Mouse (Mus musculus): Measurements from ENCODE around the gene 1700008O03Rik. TPM values are rescaled to one million over a fixed set of nuclear protein-coding genes. Genes with fewer than 3 reads are reported as not detected.

Gene 1700008O03Rik
- polyA plus RNA-seq, 1 experiment, result 0.75 TPM

DNA sequence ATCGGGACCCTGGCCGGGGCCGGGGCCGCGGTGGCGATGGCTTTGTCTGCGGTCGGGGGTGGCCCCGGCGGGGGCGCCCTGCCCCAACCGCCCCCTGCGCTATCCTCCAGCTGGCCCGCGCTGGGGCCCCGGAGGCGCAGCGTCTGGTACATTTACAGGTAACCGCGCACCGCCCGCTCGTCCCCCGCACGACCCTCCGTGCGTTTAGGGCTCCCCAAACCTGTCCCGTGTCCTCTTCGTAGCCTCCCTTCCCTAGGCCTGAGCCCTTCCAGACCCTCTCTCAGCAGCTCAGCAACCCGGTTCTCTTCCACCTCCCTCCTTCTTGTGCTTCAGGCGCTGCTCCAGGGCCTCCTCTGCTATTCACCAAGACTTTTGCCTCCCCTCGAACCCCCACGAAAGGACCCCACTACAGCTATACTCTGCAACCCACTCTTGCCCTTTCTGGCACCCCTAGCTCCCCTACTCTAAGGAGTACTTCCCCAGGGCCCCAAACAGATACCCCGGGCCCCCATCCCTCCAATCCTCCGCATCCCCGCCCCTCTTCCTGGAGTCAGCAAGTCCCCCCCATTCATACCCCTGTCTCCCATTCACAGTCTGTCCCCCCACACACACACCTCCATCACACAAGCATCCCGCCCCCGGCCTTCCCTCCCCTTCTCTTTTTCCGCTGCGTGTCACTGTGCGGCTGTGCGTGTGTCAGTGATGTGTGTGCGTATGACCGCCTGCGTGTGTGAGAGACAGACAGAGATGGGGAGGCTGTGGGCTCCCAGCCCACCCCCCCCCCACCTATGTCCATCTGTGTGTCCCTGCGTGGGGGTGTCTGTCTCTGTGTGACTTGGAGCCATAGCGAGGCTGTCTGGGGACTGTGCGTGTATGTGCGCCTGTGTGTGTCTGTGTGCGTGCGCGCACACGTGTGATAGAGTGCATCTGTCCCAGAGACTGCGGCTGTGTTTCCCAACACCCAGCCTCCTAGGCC lies 49.3 kb downstream of the 1700008O03Rik start:
- WGBS, result 2% methylated on average over 47 of the region's 54 CpGs
- TF ChIP-seq POLR2A (IDR thresholded peaks at IDR 0.05; ENCODE audit: low read depth, low read length), result no peak
- TF ChIP-seq CTCF (conservative IDR thresholded peaks at IDR 0.05; ENCODE audit: insufficient read depth, insufficient read length, low read depth, low read length), result no peak
- Histone ChIP-seq H3K27me3 (replicated peaks; ENCODE audit: control insufficient read depth, insufficient read depth, low read length) (no peaks in the 10 kb centered on the region), H3K36me3 (ENCODE audit: control insufficient read depth, insufficient read depth, low read length) (no peaks in the 10 kb centered on the region), H3K4me3 (ENCODE audit: insufficient read depth, low read depth, low read length) (no peak overlapping the region), H3K27ac (ENCODE audit: insufficient read depth, low read depth, low read length) (no peak overlapping the region), H3K4me1 (ENCODE audit: control insufficient read depth, insufficient read depth, low read length) (no peaks in the 10 kb centered on the region)
- DNase-seq, result no peak

DNA sequence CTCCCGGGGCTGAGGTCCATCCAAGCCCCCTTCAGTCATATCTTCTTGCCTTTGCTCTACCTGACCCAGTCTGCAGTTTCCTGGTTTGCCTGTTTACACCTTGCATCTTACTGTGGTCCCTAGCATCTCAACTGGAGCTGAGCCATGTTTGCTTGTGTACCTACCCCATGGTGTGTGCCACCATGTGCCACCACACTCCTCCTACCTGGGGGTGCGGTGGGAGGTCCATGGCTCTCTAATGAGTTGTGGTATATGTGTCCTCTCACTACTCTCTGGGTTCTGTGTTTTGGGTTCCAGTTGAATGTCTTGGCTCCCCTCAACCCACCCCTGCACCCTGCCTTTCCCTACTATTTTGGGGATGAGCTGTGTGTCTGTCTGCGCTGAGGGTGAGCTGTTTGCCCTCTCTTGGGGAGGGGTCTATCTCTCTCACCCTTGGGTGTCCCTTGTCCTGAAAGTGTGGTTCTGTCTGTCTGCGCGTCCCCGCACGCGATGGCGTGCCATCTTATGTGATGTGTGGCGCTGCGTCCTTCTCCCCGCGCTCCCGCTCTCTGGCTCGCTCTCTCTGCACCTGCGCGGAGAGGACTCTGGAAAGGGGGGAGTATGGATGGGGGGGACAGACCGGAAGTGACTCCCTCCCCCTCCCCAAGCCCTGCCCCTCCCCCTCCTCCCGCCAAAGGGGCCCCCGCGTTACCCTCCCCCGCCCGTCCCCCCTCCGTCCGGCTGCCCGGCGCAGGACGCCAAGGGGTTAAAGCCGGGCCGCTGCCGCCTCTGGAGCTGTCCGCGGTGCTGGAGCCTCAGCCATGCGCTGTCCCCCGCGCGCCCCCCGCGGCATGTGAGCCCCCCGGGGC lies 50.4 kb downstream of the 1700008O03Rik start:
- TF ChIP-seq CTCF (conservative IDR thresholded peaks at IDR 0.05; ENCODE audit: insufficient read depth, insufficient read length, low read depth, low read length), result no peak
- TF ChIP-seq POLR2A (IDR thresholded peaks at IDR 0.05; ENCODE audit: low read depth, low read length), result no peak
- Histone ChIP-seq H3K4me1 (ENCODE audit: control insufficient read depth, insufficient read depth, low read length) (no peaks in the 10 kb centered on the region), H3K4me3 (ENCODE audit: insufficient read depth, low read depth, low read length) (no peak overlapping the region), H3K36me3 (ENCODE audit: control insufficient read depth, insufficient read depth, low read length) (no peaks in the 10 kb centered on the region), H3K27ac (ENCODE audit: insufficient read depth, low read depth, low read length) (no peak overlapping the region), H3K27me3 (replicated peaks; ENCODE audit: control insufficient read depth, insufficient read depth, low read length) (no peaks in the 10 kb centered on the region)
- DNase-seq, result no peak
- WGBS, result 10% methylated on average over 26 of the region's 40 CpGs

DNA sequence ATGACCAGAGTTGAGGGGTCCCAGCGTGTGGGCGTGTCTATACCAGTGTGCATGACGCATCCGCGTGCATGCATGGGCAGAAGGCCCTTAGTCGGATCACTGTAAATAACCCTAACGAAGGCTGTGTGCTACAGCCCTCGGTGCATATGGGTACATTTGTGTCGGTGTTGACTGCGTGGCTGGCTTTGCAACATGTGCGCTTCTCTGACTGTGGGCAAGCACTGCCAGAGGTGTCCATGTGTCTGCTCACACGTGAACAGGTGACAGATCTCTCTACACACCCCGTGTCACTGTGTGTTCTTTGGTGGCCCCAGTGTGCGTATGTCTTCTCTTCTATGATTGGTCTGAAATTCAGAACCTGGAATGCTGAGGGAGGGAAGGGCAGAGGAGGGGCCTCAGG lies 51.5 kb downstream of the 1700008O03Rik start:
- H3K4me1 ChIP-seq (ENCODE audit: control insufficient read depth, insufficient read depth, low read length), result no peaks in the 10 kb centered on the region
- 71% methylated on average over 14 of the region's 14 CpGs for WGBS
- no peak overlapping the region for H3K27ac ChIP-seq (ENCODE audit: insufficient read depth, low read depth, low read length)
- H3K27me3 ChIP-seq (replicated peaks; ENCODE audit: control insufficient read depth, insufficient read depth, low read length), result no peaks in the 10 kb centered on the region
- no peak for DNase-seq
- H3K4me3 ChIP-seq (ENCODE audit: insufficient read depth, low read depth, low read length), result no peak overlapping the region
- TF ChIP-seq POLR2A (IDR thresholded peaks at IDR 0.05; ENCODE audit: low read depth, low read length), result no peak
- no peak for TF ChIP-seq CTCF (conservative IDR thresholded peaks at IDR 0.05; ENCODE audit: insufficient read depth, insufficient read length, low read depth, low read length)
- no peaks in the 10 kb centered on the region for H3K36me3 ChIP-seq (ENCODE audit: control insufficient read depth, insufficient read depth, low read length)

DNA sequence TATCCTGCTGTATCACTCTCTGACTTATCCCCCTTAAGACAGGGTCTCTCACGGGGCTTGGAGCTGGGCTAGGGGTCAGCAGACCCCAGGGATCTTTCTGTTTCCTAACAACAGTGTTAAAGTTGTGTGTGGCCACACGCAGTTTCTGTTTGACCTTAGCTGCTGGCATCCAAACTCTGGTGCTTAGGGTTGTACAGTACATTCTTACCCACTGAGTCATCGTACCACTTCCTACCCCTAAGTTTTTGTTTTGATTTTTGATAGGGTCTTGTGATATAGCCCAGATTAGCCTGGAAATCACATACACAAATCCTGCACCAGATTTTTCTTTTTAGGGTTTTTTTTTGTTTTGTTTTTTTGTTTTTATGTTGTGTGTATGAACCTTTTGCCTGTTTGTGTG lies 53.3 kb downstream of the 1700008O03Rik start:
- H3K4me1 ChIP-seq (ENCODE audit: control insufficient read depth, insufficient read depth, low read length), result no peaks in the 10 kb centered on the region
- no peaks in the 10 kb centered on the region for H3K27me3 ChIP-seq (replicated peaks; ENCODE audit: control insufficient read depth, insufficient read depth, low read length)
- H3K4me3 ChIP-seq (ENCODE audit: insufficient read depth, low read depth, low read length), result no peak overlapping the region
- no peaks in the 10 kb centered on the region for H3K36me3 ChIP-seq (ENCODE audit: control insufficient read depth, insufficient read depth, low read length)
- 55% methylated on average over 3 of the region's 3 CpGs for WGBS
- no peak for DNase-seq
- no peak overlapping the region for H3K27ac ChIP-seq (ENCODE audit: insufficient read depth, low read depth, low read length)
- no peak for TF ChIP-seq CTCF (conservative IDR thresholded peaks at IDR 0.05; ENCODE audit: insufficient read depth, insufficient read length, low read depth, low read length)
- no peak for TF ChIP-seq POLR2A (IDR thresholded peaks at IDR 0.05; ENCODE audit: low read depth, low read length)

- Histone ChIP-seq H3K4me1 (ENCODE audit: control insufficient read depth, insufficient read depth, low read length) (no peaks in the 10 kb centered on the region), H3K4me3 (ENCODE audit: insufficient read depth, low read depth, low read length) (no peak overlapping the region), H3K36me3 (ENCODE audit: control insufficient read depth, insufficient read depth, low read length) (no peaks in the 10 kb centered on the region), H3K27me3 (replicated peaks; ENCODE audit: control insufficient read depth, insufficient read depth, low read length) (no peaks in the 10 kb centered on the region), H3K27ac (ENCODE audit: insufficient read depth, low read depth, low read length) (no peak overlapping the region)
- DNase-seq, result no peak
- TF ChIP-seq CTCF (conservative IDR thresholded peaks at IDR 0.05; ENCODE audit: insufficient read depth, insufficient read length, low read depth, low read length) (no peak), POLR2A (IDR thresholded peaks at IDR 0.05; ENCODE audit: low read depth, low read length) (no peak)
- 41% methylated on average over 6 of the region's 6 CpGs for WGBS
These were observed 59.0 kb downstream of the 1700008O03Rik start for GRCm38 (mm10) chr7:44326614-44327013.

GRCm38 (mm10) chr7:44322290-44322689 lies 63.3 kb downstream of the 1700008O03Rik start:
- H3K36me3 ChIP-seq (ENCODE audit: control insufficient read depth, insufficient read depth, low read length), result no peaks in the 10 kb centered on the region
- H3K4me3 ChIP-seq (ENCODE audit: insufficient read depth, low read depth, low read length), result no peak overlapping the region
- no peaks in the 10 kb centered on the region for H3K4me1 ChIP-seq (ENCODE audit: control insufficient read depth, insufficient read depth, low read length)
- no peak for TF ChIP-seq POLR2A (IDR thresholded peaks at IDR 0.05; ENCODE audit: low read depth, low read length)
- no peak overlapping the region for H3K27ac ChIP-seq (ENCODE audit: insufficient read depth, low read depth, low read length)
- no peak for DNase-seq
- 94% methylated on average over 1 of the region's 1 CpGs for WGBS
- no peaks in the 10 kb centered on the region for H3K27me3 ChIP-seq (replicated peaks; ENCODE audit: control insufficient read depth, insufficient read depth, low read length)

GRCm38 (mm10) chr7:44320886-44321285 lies 64.7 kb downstream of the 1700008O03Rik start:
- Histone ChIP-seq H3K4me1 (ENCODE audit: control insufficient read depth, insufficient read depth, low read length) (no peaks in the 10 kb centered on the region), H3K36me3 (ENCODE audit: control insufficient read depth, insufficient read depth, low read length) (no peaks in the 10 kb centered on the region), H3K27me3 (replicated peaks; ENCODE audit: control insufficient read depth, insufficient read depth, low read length) (no peaks in the 10 kb centered on the region), H3K4me3 (ENCODE audit: insufficient read depth, low read depth, low read length) (no peak overlapping the region), H3K27ac (ENCODE audit: insufficient read depth, low read depth, low read length) (no peak overlapping the region)
- 62% methylated on average over 8 of the region's 8 CpGs for WGBS
- no peak for TF ChIP-seq CTCF (conservative IDR thresholded peaks at IDR 0.05; ENCODE audit: insufficient read depth, insufficient read length, low read depth, low read length)
- TF ChIP-seq POLR2A (IDR thresholded peaks at IDR 0.05; ENCODE audit: low read depth, low read length), result no peak
- no peak for DNase-seq

Data from kidney, adult 2 months (tissue).